Mouse (Mus musculus) heart, postnatal 0 days (tissue): Measurements from ENCODE around the gene Tyw3.

Experiments
- CTCF ChIP-seq: IDR thresholded peaks from 2 replicates; pipeline ENCODE4 v1.5.1; 2016; ENCODE audit warnings: antibody characterized with exemption, control low read depth, low read depth
- EP300 ChIP-seq: IDR thresholded peaks from 2 replicates; pipeline ENCODE4 v1.6.1; 2016; ENCODE audit warnings: antibody characterized with exemption, low read depth

GRCm38 (mm10) chr3:154533246-154533645 is 63.7 kb downstream of the Tyw3 start:
- TF ChIP-seq CTCF (no peak), EP300 (no peak)
